Mouse (Mus musculus): ENCODE data around the gene Spaca4.

Gene Spaca4

DNA sequence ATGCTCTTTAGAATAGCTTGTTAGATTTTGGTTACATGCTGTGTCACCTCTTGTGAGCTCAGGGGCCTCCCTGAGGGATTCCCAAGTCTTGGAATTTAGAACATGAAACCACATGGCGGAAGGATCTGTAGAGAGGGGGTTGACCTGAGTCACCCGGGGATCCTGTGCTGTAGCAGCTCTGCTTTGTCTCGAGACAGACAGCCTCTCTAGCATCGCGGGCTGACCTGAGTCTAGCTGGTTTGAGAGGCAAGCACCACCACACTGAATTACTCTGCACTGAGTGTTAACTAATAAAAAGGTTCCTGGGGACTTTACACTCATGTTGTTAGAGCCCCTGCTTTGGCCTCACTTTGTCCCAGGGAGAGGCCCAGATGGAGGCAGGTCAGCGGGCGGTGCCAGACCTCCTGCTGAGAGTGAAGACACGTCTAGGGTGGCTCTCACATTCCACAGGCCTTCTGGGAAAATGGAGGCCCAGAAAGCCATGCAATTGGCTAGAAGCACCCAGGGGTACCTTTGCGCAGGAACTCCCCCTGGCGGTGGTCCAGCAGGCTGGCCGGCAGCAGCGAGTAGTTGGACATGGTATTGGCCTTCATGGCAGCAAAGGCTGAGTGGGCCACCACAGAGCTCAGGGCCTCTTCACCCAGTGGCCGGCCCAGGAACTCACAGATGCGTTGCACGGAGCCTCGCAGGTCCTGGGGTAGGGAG is 5.3 kb upstream of the Spaca4 start:
- CTCF ChIA-PET = no interaction called here

DNA sequence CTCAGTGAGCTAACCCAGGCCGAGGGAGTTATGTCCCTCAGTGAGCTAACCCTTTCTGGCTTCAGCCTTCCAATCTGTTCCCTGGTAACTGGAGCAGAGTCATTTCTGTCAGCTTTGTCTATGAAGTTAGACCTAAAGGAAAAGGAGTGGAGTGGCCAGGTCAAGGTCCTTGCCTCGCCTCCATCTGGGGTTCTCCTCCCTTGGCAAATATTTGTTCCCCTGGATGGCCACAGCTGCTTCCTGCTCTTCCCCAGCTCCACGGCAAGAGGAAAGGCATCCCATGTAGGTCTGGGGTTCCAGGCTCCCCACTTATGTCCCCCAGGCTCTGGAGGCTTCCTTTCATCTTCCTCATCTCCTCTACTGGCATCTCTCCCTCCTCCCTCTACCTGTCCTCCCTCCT is 2.0 kb upstream of the Spaca4 start:
- CTCF ChIA-PET = no interaction called here

DNA sequence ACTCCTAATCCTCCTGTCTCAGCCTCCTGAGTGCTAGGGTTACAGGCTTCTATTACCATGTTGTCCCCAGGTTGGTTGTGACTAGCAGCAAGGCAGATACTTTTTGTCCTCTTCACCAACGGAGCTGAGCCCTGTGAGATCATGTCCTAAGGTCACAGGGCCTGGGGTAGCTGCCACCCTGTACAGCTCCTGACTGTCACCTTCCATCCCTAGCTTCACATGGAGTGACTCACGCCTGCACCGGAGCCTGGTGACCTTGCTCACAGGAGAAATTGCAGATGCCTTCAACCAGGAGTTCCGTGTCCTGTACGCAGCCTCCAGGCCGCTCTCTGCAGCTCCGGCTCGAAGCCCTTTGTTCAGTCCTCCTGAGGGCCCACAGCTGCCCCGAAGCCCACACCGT is 806 bp upstream of the Spaca4 start:
- CTCF ChIA-PET = no interaction called here

DNA sequence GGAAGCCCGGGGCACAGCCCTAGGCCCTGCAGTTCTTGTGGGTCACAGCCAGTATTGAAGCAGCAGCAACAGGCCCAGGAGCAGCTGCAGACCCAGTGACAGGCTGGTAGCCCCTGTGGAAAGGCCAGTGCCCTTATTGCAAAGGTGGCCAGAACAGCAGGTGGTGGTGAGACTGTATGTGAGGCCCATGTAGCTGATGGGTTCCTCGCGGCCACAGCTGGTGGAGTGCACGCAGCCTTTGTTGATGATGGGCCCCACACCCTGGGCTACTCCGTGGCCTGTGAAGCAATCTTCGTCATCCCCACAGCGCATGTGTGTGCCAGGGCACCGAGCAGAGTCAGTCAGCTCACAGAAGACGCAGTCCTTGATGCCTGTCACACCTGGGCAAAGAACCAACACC is 462 bp downstream of the Spaca4 start:
- CTCF ChIA-PET = interaction anchor here (0.6 kb wide), 1 partner anchor 211 kb away, joined by 6 read pairs; no protein-coding TSS in a partner anchor

DNA sequence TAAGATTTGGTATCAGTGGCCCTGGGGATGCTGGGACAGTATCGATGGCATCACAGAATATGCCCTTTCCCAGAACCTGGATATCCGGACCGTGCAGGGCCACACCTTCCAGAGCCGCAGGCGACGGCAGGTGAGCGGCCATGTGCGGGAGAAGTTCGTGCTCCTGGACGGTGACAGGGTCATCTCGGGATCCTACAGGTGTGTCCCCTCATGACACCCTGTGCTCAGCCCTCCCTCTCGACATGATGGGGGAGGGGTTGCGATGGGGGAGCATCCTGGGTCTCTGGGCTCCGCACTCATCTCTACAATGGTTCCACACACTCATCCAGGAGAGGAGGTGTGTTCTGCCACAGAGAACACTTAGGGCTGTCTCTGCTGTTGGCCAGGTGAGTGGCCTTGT is 1.8 kb downstream of the Spaca4 start:
- CTCF ChIA-PET = no interaction called here

DNA sequence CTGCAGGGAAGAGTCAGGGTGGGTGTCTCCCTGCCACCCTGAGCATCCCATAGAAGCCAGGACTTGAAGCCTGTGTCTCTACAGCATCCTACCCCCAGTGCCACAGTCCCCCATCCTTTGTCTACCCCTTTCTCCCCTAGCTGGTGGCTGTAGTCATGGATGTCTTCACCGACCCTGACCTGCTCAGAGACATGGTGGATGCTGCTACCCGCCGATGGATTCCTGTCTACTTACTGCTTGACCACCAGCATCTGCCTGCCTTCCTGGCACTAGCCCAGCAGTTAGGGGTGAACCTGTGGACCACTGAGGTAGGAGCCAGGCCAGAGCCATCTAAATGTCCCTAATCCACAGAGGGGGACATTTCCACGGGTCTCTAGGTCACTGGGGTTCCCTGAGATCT is 2.3 kb downstream of the Spaca4 start:
- CTCF ChIA-PET = no interaction called here

DNA sequence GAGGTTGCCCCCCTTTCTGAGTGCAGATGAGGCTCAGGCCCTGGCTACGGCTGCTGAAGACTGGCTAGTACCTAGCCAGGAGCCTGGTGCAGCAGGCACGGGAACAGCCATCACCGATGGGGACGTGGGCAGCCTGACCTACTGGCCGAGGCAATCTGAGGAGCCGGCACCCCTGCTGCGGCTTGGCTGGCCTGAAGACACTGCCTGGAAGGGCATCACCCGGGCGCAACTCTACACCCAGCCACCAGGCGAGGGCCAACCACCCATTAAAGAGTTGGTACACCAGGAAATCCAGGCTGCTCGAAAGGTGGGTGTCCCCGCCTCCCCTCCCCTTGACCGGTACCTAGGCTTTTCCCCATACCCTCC is 3.3 kb downstream of the Spaca4 start:
- CTCF ChIA-PET = no interaction called here

DNA sequence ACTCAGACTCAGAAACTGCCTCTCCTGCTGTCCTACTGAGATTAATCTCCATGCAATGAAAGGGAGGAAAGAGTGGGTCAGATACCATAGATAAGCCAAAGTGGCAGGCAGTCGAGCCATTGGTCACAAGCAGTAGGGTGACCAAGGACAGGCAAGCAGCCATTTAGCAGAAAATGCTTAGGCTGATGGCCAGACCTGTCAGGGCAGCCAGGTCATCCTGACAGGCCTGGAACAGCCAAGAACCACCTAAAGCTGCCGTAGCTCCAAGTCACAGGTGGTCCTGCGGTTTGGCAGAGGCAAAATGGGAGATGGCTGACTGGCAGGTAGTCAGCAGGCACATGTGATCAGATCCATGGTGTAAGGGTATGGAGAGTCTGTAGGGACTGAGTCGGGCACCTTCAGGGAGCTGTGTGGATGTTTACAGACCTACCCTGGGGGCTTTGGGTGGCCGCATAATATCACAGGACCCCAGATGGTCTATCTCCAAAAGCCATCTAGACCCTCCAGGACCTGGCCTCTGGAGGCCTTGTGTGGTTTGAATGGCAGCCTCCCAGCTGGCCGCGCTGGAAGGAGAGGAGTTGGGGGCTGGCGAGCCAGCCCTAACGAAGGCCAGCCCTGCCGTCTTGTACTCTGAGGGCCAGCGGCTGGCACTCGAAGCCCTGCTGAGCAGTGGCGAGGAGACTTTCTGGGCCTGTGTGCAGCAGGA is 3.8 kb downstream of the Spaca4 start:
- CTCF ChIA-PET = no interaction called here

DNA sequence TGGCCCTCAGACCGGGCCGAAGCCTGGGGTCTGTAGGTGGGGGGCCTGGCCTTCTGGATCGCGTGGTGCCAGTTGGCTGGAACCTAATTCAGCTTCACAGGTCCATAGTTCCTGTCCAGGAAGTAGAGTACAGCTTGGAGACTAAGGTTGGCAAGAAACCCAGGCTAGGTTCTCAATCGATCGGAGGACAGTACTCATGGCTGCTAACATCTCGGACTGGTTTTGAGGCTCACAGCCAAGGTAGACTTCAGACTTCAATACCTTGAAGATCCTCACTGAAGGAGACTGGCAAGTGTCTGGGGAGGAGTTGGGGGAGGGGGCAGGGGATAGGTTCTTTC is 4.4 kb downstream of the Spaca4 start:
- CTCF ChIA-PET = no interaction called here

DNA sequence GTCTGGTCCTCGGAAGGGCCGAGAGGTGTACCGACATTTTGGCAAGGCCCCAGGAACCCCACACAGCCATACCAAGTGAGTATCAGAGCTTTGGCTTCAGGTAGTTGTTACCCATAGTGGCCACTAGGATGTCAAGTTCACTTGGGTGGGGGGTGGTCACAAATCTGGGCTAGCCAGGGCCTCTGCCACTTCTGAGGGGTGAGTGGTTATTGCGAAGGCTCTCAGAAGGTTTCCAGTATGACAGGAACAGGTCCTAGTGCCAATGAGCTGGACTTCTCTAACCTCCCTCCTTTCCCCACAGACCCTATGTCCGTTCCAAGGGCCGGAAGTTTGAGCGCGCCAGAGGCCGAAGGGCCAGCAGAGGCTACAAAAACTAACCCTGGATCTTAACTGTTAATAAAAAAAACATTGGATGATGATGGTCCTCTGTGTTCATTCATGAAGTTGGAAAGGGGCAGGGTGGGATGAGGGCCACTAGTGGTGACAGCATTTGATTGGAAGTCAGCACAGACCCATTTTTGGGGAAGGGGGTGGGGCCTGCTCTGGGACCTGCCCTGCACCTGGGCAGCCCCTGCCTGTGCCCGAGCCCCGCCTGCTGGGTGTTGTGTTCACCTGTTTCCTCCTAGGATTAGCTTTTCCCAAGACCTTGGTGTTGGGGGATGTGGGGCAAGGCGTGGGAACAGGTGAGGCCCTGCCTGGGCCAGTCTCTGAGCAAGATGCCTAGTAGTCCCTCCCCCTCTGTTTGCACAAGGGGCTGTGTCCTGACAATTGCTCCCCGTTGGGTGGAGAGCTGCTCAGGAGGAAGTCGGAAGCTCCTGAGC is 5.0 kb downstream of the Spaca4 start, which contains the start of gene Fam83e:
Gene Fam83e (plus strand): TSS at position 800 of the 821 bp plus-strand sequence.
- CTCF ChIA-PET = no interaction called here

DNA sequence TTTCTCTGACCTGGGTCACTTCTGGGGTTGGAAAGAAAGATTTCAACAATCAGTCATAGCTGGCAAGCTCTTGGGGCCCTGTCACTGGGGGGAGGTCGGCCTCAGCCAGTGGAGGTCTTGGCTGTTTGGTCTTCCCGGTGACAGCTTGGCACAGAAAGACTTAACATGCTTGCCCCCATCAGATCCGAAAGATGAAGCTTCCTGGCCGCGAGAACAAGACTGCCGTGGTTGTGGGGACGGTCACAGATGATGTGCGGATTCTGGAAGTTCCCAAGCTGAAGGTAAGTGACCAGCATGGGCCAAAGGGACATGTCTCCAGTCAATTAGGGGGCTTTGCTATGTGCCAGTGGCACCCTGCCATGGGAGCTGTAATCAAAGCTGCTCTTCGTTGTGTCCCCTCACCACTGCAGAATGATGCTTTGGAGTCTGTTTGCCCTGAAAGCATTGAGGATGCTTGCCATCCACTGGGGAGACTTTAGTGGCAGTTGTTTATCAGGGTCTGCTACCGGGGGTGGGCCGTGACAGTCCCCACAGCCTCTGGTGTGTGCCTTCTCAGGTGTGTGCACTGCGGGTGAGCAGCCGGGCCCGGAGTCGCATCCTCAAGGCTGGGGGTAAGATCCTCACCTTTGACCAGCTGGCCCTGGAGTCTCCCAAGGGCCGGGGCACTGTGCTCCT is 5.7 kb downstream of the Spaca4 start:
- CTCF ChIA-PET = no interaction called here

DNA sequence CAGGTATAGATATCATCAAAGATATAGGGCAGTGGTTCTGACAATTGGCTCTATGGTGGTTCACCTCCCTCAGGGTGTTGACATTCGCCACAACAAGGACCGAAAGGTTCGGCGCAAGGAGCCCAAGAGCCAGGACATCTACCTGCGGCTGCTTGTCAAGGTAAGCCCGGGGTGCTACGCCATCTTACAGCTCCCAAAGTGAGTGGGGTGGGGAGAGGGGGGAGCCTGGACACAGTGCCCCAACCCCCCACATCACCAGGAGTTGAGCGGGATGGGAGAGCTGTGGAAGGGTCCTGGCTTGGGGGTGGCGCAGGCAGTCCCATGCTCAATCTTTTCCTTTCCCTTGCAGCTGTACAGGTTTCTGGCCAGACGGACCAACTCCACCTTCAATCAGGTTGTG is 6.4 kb downstream of the Spaca4 start:
- CTCF ChIA-PET = interaction anchor here (0.6 to 1.0 kb wide), 3 partner anchors 147 to 214 kb away, joined by 3 to 10 read pairs (median 3); no protein-coding TSS in a partner anchor

DNA sequence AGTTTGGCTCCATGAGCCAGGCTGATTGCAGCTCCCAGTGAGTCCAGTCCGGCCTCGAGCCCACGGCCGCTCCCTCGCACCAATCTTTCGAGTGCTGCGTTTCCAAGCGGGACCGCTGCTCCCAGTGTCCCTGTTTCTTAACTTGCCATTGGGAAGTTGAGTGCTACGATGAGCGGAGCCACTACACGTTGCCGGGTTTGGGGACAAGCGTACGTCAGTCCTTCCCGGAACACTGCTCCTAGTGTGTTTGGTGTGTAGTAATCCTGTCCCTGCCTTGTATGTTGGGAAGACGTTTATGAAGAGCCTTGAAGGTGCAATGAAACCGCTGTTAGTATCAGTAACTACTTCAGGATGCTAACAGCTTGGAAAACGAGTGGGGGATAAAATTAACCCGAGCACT is 7.3 kb downstream of the Spaca4 start:
- CTCF ChIA-PET = interaction anchor here (1.0 kb wide), 1 partner anchor 155 kb away, joined by 3 read pairs; no protein-coding TSS in a partner anchor

DNA sequence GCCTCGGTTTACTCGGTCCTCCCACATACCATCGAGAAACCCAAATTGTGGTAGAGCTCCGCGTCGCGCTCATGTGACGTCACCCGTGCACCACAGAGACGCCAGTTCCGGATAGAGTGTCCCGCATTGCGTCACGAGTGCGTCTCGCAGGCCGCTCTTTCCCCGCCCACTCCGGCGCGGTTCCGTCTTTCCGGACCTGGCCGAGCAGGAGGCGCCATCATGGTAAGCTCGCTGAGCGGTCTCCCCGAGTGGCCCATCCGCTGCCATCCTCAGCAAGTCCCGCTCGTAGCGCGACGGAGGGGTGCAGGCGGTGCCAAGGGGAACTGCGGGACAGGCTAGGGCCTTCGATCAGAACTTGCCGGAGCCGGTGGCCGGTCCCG is 7.7 kb downstream of the Spaca4 start, which contains the start of gene Sphk2:
Gene Sphk2 (minus strand): TSS at position 85 of the 380 bp plus-strand sequence.
- CTCF ChIA-PET = interaction anchor here (0.9 to 1.2 kb wide), 2 partner anchors 10 to 13 kb away, joined by 3 to 8 read pairs; partner anchors contain the start of gene Dbp

DNA sequence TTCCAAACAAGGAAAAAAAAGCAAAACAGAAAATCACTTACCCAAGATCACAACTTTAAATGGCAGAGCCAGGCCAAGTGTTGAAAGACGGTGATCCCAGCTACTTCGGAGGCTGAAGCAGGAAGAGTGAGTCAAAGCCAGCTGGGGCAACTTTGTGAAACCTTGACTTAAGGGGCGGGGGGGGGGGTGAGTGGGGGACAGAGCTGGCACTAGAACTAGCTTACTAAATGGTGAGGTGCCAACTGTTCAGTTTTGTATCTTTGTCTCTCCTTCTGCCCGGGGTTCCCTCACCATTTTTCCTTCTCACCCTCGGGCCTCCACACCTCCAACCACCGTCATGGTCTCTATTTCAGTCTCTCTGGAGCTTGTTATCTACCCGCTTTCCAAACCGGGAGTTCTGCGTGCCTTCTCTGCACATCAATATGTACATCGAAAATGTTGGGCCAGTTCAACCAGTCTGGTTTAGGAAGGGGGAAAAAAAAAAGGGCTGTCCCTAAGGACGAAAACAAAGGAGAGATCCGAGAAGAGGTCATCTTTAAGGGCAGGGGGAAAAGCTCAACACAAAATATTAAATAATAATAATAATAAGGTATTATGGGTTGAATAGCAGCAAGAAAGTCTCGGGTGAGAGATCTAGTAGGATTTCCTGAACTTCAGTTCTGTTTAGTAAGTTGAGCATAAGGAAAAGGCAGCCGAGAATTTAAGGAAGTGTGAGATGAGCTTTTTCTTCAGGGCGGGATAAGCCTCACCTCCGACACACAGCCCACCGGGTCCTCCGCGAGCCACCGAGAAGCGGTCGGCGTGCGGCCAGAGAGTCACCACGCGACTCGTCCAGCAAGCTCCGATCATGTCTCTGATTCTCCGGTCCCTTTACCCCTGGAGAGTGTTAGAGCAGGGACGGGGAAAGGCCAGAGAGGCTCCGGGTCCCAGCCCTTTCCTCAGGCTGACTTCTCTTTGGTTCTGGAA is 8.4 kb downstream of the Spaca4 start:
- CTCF ChIA-PET = interaction anchor here (0.5 to 1.2 kb wide), 4 partner anchors 9 to 158 kb away, joined by 3 to 11 read pairs (median 8); partner anchors contain the start of gene Dbp

DNA sequence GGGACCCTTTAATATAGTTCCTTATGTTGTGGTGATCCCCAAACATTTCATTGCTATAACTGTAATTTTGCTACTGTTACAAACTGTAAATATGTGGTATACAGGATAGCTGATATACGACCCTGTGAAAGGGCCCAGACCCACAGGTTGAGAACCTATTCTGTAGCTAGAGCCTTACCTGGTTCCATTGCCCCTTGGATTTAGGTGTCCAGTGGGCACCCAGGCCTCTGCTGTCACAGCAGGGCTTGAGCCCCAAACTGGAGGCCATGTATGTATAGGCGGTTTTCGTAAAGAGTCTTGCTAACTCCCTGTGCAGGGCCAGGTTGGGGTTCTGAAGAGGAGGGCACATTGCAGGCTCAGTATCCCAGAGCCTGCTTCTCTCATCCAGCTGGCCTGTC is 9.2 kb downstream of the Spaca4 start:
- CTCF ChIA-PET = interaction anchor here (0.6 to 1.2 kb wide), 2 partner anchors 12 to 83 kb away, joined by 3 to 11 read pairs; partner anchors contain the start of gene Dbp

DNA sequence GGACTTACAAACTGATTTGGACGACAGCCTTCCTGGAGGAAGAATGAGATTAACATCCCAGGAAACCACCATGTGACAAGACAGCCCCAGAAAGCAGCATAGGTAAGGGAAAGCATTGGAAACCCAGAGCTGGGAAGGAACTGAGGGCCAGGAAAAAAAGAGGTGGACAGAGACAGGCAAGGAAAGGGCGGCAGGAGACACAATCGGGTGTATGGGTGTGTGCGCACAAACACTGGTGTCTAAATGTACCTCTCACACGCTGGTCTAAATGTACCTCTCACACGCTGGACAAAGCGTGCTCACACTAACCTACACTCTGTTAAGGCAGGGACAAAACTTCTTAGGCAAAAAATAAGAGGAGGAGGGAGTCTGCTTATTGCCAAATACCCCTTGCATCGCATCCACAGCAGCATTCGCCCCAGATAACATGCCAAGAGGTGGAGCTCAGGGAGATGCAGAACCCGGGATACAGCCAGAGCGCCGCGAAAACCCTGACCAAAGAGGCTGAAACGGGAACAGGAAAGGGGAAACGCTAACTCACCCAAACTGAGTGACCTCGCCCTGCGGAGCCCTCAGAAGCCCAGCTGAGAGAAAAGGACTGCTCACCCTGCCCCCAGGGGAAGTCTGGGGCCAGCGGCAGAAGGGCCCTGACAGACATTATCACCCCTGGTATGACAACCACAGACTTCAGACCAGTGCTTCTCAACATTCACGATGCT is 9.7 kb downstream of the Spaca4 start:
- CTCF ChIA-PET = no interaction called here

DNA sequence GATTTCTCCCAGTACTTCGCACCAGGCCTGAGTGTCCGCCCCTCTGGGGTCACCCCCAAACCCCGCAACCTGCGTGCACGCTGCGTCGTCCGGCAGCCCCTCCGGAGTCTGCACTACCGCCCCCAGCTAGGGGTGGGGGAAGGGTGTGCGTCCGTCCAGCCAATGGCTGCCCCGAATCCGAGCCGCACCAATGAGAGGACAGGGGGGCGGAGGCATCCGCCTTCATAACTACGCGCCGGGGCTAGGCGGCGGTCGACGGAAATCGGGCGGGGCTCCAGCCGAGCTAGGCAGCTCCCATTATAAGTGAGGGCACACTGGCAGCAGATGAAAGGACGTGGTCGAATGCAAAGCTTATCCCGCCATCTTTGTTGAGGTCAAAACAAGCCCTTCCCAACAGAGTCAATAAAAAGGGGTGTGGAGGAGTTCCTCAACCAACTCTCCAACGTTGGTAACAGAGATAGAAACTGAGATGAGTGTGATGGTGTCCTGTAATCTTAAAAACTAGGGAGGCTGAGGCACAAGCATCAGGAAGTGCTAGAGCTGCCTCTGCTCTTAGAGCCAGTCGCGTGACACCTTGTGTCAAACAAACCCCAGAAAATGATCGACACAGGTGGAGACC is 10.4 kb downstream of the Spaca4 start, which contains the start of gene Rpl18:
Gene Rpl18 (plus strand): TSS at position 368 of the 619 bp plus-strand sequence.
- CTCF ChIA-PET = interaction anchor here (0.7 kb wide), 1 partner anchor 204 kb away, joined by 3 read pairs; no protein-coding TSS in a partner anchor

DNA sequence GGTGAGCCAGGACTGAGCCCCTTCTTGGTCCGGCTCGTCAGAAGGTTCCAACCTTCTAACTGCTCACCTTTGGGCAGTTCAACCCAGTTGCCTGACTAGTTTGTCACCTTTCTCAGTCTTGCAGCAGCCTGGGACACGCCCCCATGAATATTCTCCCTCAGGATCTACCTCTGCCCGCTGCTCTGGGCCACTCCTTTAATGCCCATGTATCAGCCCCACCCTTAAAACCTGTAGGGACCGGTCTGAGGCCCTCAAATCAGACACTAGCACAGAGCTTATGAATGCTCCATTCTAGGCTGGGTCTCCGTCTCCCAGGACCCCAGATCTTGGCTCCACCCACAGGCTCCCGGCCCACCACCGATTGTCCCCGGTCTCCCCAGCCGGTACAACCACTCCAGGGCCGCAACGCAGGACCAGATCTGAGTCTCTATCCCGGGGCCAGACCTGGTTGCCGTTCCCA is 11.0 kb downstream of the Spaca4 start:
- CTCF ChIA-PET = interaction anchor here (0.7 to 0.9 kb wide), 2 partner anchors 9 to 204 kb away, joined by 3 read pairs; partner anchors contain the start of gene Dbp
